Mouse (Mus musculus) olfactory bulb, adult 2 months (tissue): ENCODE data around the gene 1700030K09Rik. TPM values are rescaled to one million over a fixed set of nuclear protein-coding genes. Genes with fewer than 3 reads are reported as not detected.

Experiments used
- H3K27ac ChIP-seq: fragments of 200-500 bp; 2 replicates; pipeline ENCODE4 v1.5.1; 2012; ENCODE audit warnings: low read depth, low read length; ENCODE audit not compliant: insufficient read depth
- H3K4me1 ChIP-seq: fragments of 200-500 bp; 2 replicates; pipeline ENCODE4 v1.6.1; 2012; ENCODE audit warnings: low read length; ENCODE audit not compliant: control insufficient read depth, insufficient read depth
- H3K4me3 ChIP-seq: fragments of 200-500 bp; 2 replicates; pipeline ENCODE4 v1.5.1; 2012; ENCODE audit warnings: mild to moderate bottlenecking, low read depth, low read length, moderate library complexity; ENCODE audit not compliant: insufficient read depth
- CTCF ChIP-seq: fragments of 200-500 bp; IDR thresholded peaks from 2 replicates; pipeline ENCODE4 v1.5.1; 2012; ENCODE audit warnings: low read depth, mild to moderate bottlenecking, low read length, moderate library complexity; ENCODE audit not compliant: insufficient read depth
- POLR2A ChIP-seq: fragments of 200-500 bp; IDR thresholded peaks from 2 replicates; pipeline ENCODE4 v1.6.1; 2012; ENCODE audit warnings: mild to moderate bottlenecking, low read depth, low read length, moderate library complexity; ENCODE audit not compliant: insufficient read depth
- WGBS: fragments of 180-500 bp; shearing (Covaris S2); methylation state at CpG from one replicate; pipeline ENCODE4 v1.1.7; 2018; 5-methylcytosine and 5-hydroxymethylcytosine counted together
- polyA plus RNA-seq: library from polyadenylated mRNA; stranded (reverse); fragments of >200 nt; gene quantifications from 2 replicates; pipeline ENCODE4 v1.2.4, GENCODE M21; 2012; ENCODE audit warnings: low replicate concordance; ENCODE audit not compliant: missing spikeins, insufficient read depth, insufficient read length

Gene 1700030K09Rik
- polyA plus RNA-seq, 1 experiment = not detected

GRCm38 (mm10) chr8:72421362-72422335 is 22.0 kb upstream of the 1700030K09Rik start, which contains the start of gene Eps15l1:
TSS of gene Eps15l1 (minus strand) at chr8:72421460.
- Histone ChIP-seq H3K4me3 (peak within 1 kb of the TSS; percentile 88), H3K27ac (peak within 1 kb of the TSS; percentile 78), H3K4me1 (peaks cover 21% of the 10 kb centered on the region)
- peak; percentile 88 for TF ChIP-seq POLR2A
- TF ChIP-seq CTCF = no peak
- under 1% methylated on average over 48 of the region's 48 CpGs for WGBS

GRCm38 (mm10) chr8:72422926-72423325 is 20.8 kb upstream of the 1700030K09Rik start:
- H3K4me3 ChIP-seq = no peak overlapping the region
- no peak overlapping the region for H3K27ac ChIP-seq
- TF ChIP-seq POLR2A (no peak), CTCF (no peak)
- H3K4me1 ChIP-seq = peaks cover 13% of the 10 kb centered on the region
- 42% methylated on average over 1 of the region's 1 CpGs for WGBS

- TF ChIP-seq CTCF = peak; percentile 31; the same call in 1 of the 2 replicates
- no peak for TF ChIP-seq POLR2A
- Histone ChIP-seq H3K27ac (no peak overlapping the region), H3K4me3 (no peak overlapping the region), H3K4me1 (no peaks in the 10 kb centered on the region)
- WGBS = 55% methylated on average over 13 of the region's 13 CpGs
Measured at GRCm38 (mm10) chr8:72429676-72430075, 14.0 kb upstream of the 1700030K09Rik start.

- TF ChIP-seq CTCF (no peak), POLR2A (no peak)
- WGBS = 21% methylated on average over 2 of the region's 2 CpGs
Measured at GRCm38 (mm10) chr8:72434952-72435351, 8.7 kb upstream of the 1700030K09Rik start.

GRCm38 (mm10) chr8:72438248-72439015 is 5.2 kb upstream of the 1700030K09Rik start:
- 73% methylated on average over 8 of the region's 8 CpGs for WGBS
- H3K4me3 ChIP-seq = no peak overlapping the region
- TF ChIP-seq CTCF = no peak
- no peak for TF ChIP-seq POLR2A
- peaks cover 3% of the 10 kb centered on the region; the same call in 1 of the 2 replicates for H3K4me1 ChIP-seq
- no peak overlapping the region for H3K27ac ChIP-seq

More at GRCm38 (mm10) chr8:72434952-72435351, 8.7 kb upstream of the 1700030K09Rik start:
- Histone ChIP-seq H3K4me1 (no peaks in the 10 kb centered on the region), H3K27ac (no peak overlapping the region), H3K4me3 (no peak overlapping the region)

GRCm38 (mm10) chr8:72443994-72444350 is 292 bp downstream of the 1700030K09Rik start:
- peak overlapping the region; percentile 65 for H3K4me3 ChIP-seq
- peaks cover 20% of the 10 kb centered on the region for H3K4me1 ChIP-seq
- TF ChIP-seq CTCF (no peak), POLR2A (no peak; the same call in 1 of the 2 replicates)
- 36% methylated on average over 6 of the region's 6 CpGs for WGBS
- peak overlapping the region; percentile 57; the same call in 1 of the 2 replicates for H3K27ac ChIP-seq

- no peak for TF ChIP-seq CTCF
- TF ChIP-seq POLR2A = no peak
- 90% methylated on average over 6 of the region's 6 CpGs for WGBS
Measured at GRCm38 (mm10) chr8:72445071-72445470, 1.4 kb downstream of the 1700030K09Rik start.

GRCm38 (mm10) chr8:72451516-72451915 is 7.8 kb downstream of the 1700030K09Rik start:
- Histone ChIP-seq H3K27ac (no peak overlapping the region), H3K4me1 (peaks cover 9% of the 10 kb centered on the region; the same call in 1 of the 2 replicates), H3K4me3 (no peak overlapping the region)
- 91% methylated on average over 8 of the region's 8 CpGs for WGBS
- no peak for TF ChIP-seq POLR2A
- TF ChIP-seq CTCF = no peak

More at GRCm38 (mm10) chr8:72445071-72445470, 1.4 kb downstream of the 1700030K09Rik start:
- Histone ChIP-seq H3K4me1 (peaks cover 20% of the 10 kb centered on the region), H3K4me3 (no peak overlapping the region), H3K27ac (no peak overlapping the region)
